In genomic region chr3:123307446-123307845, GRCm38 (mm10) we compare ENCODE assay signal across 26 mouse cellular contexts.
"Had no signal": no experiment of that assay in that cellular context is flagged by ENCODE, and none has a peak within 500 bp of the region (broad histone marks: within the 10 kb centered on the region; RNA-seq: fewer than 3 reads in every experiment).

No protein-coding gene starts in this region.

- H3K4me3 ChIP-seq: gastrocnemius, adult 2 months; heart, adult 2 months; heart, embryonic 12.5 days; hindbrain, embryonic 10.5 days; hindbrain, embryonic 12.5 days; intestine, embryonic 15.5 days; layer of hippocampus, adult 2 months; left cerebral cortex, adult 2 months; limb, embryonic 10.5 days; limb, embryonic 12.5 days; liver, embryonic 13.5 days; liver, embryonic 15.5 days had no signal

- H3K36me3 ChIP-seq: hindbrain, embryonic 12.5 days had no signal

- H3K27me3 ChIP-seq: heart, embryonic 12.5 days; hindbrain, embryonic 12.5 days; intestine, embryonic 15.5 days; limb, embryonic 12.5 days; liver, embryonic 13.5 days; liver, embryonic 15.5 days had no signal

- H3K4me1 ChIP-seq: heart, embryonic 12.5 days; hindbrain, embryonic 10.5 days; intestine, embryonic 15.5 days; limb, embryonic 10.5 days; liver, embryonic 13.5 days; liver, embryonic 15.5 days had no signal

- H3K9ac ChIP-seq: heart, embryonic 12.5 days; hindbrain, embryonic 12.5 days; hindbrain, embryonic 14.5 days; intestine, embryonic 15.5 days; limb, embryonic 12.5 days; liver, embryonic 13.5 days; liver, embryonic 15.5 days had no signal

- H3K9me3 ChIP-seq: heart, embryonic 12.5 days; hindbrain, embryonic 10.5 days; hindbrain, embryonic 12.5 days; intestine, embryonic 15.5 days; limb, embryonic 10.5 days; liver, embryonic 13.5 days; liver, embryonic 15.5 days had no signal

- H3K27ac ChIP-seq: gastrocnemius, adult 2 months; heart, adult 2 months; hindbrain, embryonic 10.5 days; hindbrain, embryonic 12.5 days; hindbrain, embryonic 14.5 days; intestine, embryonic 15.5 days; layer of hippocampus, adult 2 months; left cerebral cortex, adult 2 months; limb, embryonic 10.5 days; limb, embryonic 12.5 days; liver, embryonic 13.5 days; liver, embryonic 15.5 days had no signal

- H3K4me2 ChIP-seq: heart, embryonic 12.5 days; hindbrain, embryonic 12.5 days; intestine, embryonic 15.5 days; limb, embryonic 12.5 days; liver, embryonic 11.5 days; liver, embryonic 13.5 days; liver, embryonic 15.5 days had no signal

- DNase-seq: gastrocnemius, adult 2 months; gastrocnemius, postnatal 10 days; gastrocnemius, postnatal 25 days; heart, adult 2 months; heart, postnatal 10 days; heart, postnatal 4 days; kidney, adult 18-20 months; kidney, adult 8-10 months; kidney, postnatal 10 days; kidney, postnatal 25 days; kidney, postnatal 4 days; liver; liver, embryonic 13.5 days had no signal

- ATAC-seq: inflammation-experienced regulatory T-cells, adult 6 months; intestine, embryonic 15.5 days; intestine, postnatal 0 days had no signal
